In the genomic region with DNA sequence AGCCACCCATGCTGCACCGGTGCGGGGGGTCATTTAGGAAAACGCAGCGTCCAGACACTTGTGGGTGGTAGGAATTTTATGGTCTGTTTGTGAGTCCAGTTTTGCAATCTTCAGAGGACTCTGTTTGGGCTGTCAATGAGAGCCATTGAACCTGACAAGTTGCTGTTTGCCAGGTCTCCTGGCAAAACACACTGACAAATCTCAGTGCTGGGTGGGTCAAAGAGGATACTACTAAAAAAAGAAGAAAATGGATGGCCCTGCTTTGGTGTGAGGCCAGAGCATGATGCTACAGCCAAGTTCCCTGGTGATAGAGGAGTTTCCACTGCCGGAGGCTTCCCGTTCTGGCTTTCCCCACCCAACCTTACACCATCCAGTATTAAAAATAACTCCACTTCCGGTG, we compare ENCODE assay signal across 16 mouse cellular contexts. TPM values are rescaled to one million over a fixed set of nuclear protein-coding genes. Genes with fewer than 3 reads are reported as not detected.
DNase-seq lines count a peak whose midpoint lies in the region; ATAC-seq and TF ChIP-seq lines count a peak whose summit lies in the region.
"Had no signal": no experiment of that assay in that cellular context is flagged by ENCODE, and none has a peak within 500 bp of the region (broad histone marks: within the 10 kb centered on the region; RNA-seq: fewer than 3 reads in every experiment).

No protein-coding gene starts in this region.

- no peak overlapping the region for H3K27ac ChIP-seq in heart, embryonic 12.5 days (ENCODE audit: poor library complexity, severe bottlenecking)
- H3K27ac ChIP-seq in lung, embryonic 16.5 days (ENCODE audit: low read length), result no peak overlapping the region
- no peak overlapping the region for H3K27ac ChIP-seq in layer of hippocampus, adult 2 months
- H3K27ac ChIP-seq: forebrain, embryonic 13.5 days; hindbrain, embryonic 10.5 days; liver, embryonic 13.5 days; neural tube, embryonic 12.5 days had no signal

- H3K4me3 ChIP-seq in heart, embryonic 12.5 days, result no peak overlapping the region
- H3K4me3 ChIP-seq in lung, embryonic 16.5 days (ENCODE audit: low read length), result no peak overlapping the region
- H3K4me3 ChIP-seq in layer of hippocampus, adult 2 months, result no peak overlapping the region
- H3K4me3 ChIP-seq: forebrain, embryonic 13.5 days; hindbrain, embryonic 10.5 days; liver, embryonic 13.5 days; neural tube, embryonic 12.5 days had no signal

- ATAC-seq in heart, embryonic 12.5 days (ENCODE audit: insufficient number of reproducible peaks, low FRiP score), result no peak
- ATAC-seq in lung, embryonic 16.5 days (ENCODE audit: low read depth), result peak; percentile 92
- ATAC-seq: forebrain, embryonic 13.5 days had no signal

- no peak for TF ChIP-seq CTCF in layer of hippocampus, adult 2 months (conservative IDR thresholded peaks at IDR 0.05)

- H3K4me1 ChIP-seq in heart, embryonic 12.5 days (replicated peaks), result no peaks in the 10 kb centered on the region
- H3K4me1 ChIP-seq in lung, embryonic 16.5 days (replicated peaks; ENCODE audit: control insufficient read depth, insufficient read depth, low read length), result no peaks in the 10 kb centered on the region
- H3K4me1 ChIP-seq: forebrain, embryonic 13.5 days; hindbrain, embryonic 10.5 days; liver, embryonic 13.5 days; neural tube, embryonic 12.5 days had no signal

- H3K4me2 ChIP-seq in heart, embryonic 12.5 days, result no peak overlapping the region
- no peak overlapping the region for H3K4me2 ChIP-seq in lung, embryonic 16.5 days (ENCODE audit: low read depth, low read length)
- H3K4me2 ChIP-seq: forebrain, embryonic 13.5 days; liver, embryonic 13.5 days; neural tube, embryonic 12.5 days had no signal

- peak; percentile 9 for DNase-seq in heart, adult 8-10 months (ENCODE audit: low spot score)
- peak; percentile 73 for DNase-seq in adipocyte (ENCODE audit: low spot score)
- DNase-seq in heart, adult 9 months (ENCODE audit: low spot score in 2 of 2), result peak; percentile 16 to 28
- DNase-seq in right cerebral cortex, postnatal 36 days (ENCODE audit: low spot score in 2 of 2), result no peak
- DNase-seq in layer of hippocampus, adult 2 months (ENCODE audit: low spot score in 2 of 2), result no peak
- DNase-seq in cerebellum, postnatal 4 days (ENCODE audit: low spot score in 2 of 2), result no peak
- DNase-seq: kidney, adult 8-10 months; liver, embryonic 13.5 days; right cerebral cortex, postnatal 4 days; thymus, postnatal 36 days had no signal

- H3K27me3 ChIP-seq in heart, embryonic 12.5 days (replicated peaks), result no peaks in the 10 kb centered on the region
- H3K27me3 ChIP-seq in lung, embryonic 16.5 days (ENCODE audit: control insufficient read depth, insufficient read depth, low read depth, low read length), result peaks cover 2% of the 10 kb centered on the region; the same call in 1 of the 2 replicates
- H3K27me3 ChIP-seq: liver, embryonic 13.5 days; neural tube, embryonic 12.5 days had no signal

- H3K9me3 ChIP-seq in heart, embryonic 12.5 days (replicated peaks), result no peaks in the 10 kb centered on the region
- H3K9me3 ChIP-seq in lung, embryonic 16.5 days (ENCODE audit: control insufficient read depth, low read length), result no peaks in the 10 kb centered on the region
- H3K9me3 ChIP-seq: forebrain, embryonic 13.5 days; hindbrain, embryonic 10.5 days; liver, embryonic 13.5 days; neural tube, embryonic 12.5 days had no signal

- no peaks in the 10 kb centered on the region for H3K36me3 ChIP-seq in heart, embryonic 12.5 days
- H3K36me3 ChIP-seq in lung, embryonic 16.5 days (ENCODE audit: control insufficient read depth, insufficient read depth, low read length), result no peaks in the 10 kb centered on the region
- H3K36me3 ChIP-seq: hindbrain, embryonic 10.5 days; liver, embryonic 13.5 days; neural tube, embryonic 12.5 days had no signal

- H3K9ac ChIP-seq in heart, embryonic 12.5 days, result no peak overlapping the region
- no peak overlapping the region for H3K9ac ChIP-seq in lung, embryonic 16.5 days (ENCODE audit: low read length)
- H3K9ac ChIP-seq: forebrain, embryonic 13.5 days; liver, embryonic 13.5 days; neural tube, embryonic 12.5 days had no signal

- 66% methylated on average over 7 of the region's 7 CpGs for WGBS in heart, embryonic 12.5 days
- 56% methylated on average over 7 of the region's 7 CpGs for WGBS in lung, embryonic 16.5 days

RNA-seq across cellular contexts. Expression of a gene that starts 27.9 kb away (rescaled TPM):
- total RNA-seq in heart, adult 8-10 months (2022), result under 1 TPM; 0.52 to 0.72 (median 0.57) TPM
- polyA plus RNA-seq in heart, embryonic 12.5 days (2016; fragmentation: Nextera tagmentation; extraction: Ambion mirVana), result 0.35 and 0.61 TPM in 2 replicates
- polyA plus RNA-seq in lung, embryonic 16.5 days (2015; fragmentation: Nextera tagmentation; extraction: Ambion mirVana), result 5.8 and 7.5 TPM in 2 replicates
- total RNA-seq in layer of hippocampus, adult 2 months (2021), result 1 to 10 TPM in 1 of 2 experiments, under 1 TPM in 1; 0.59 to 1.1 TPM
- total RNA-seq: granulocyte monocyte progenitor cell, adult 5-6 weeks had no signal

Comparison
In these comparisons a context has a peak if more than half of its experiments do, and no peak if none do; other contexts are left out.
1. DNase-seq: peak in heart, adult 8-10 months (single experiment), adipocyte (single experiment) and heart, adult 9 months (2 of 2); none in right cerebral cortex, postnatal 36 days (0 of 2), layer of hippocampus, adult 2 months (0 of 2) and cerebellum, postnatal 4 days (0 of 2).